Mouse (Mus musculus): ENCODE results near the gene Olfr910. TPM values are rescaled to one million over a fixed set of nuclear protein-coding genes. Genes with fewer than 3 reads are reported as not detected.

Gene Olfr910
- total RNA-seq (2023), result not detected

GRCm38 (mm10) chr9:38537549-38537948 is at the start of gene Olfr910:
Olfr910 (plus strand) TSS chr9:38537849.

GRCm38 (mm10) chr9:38495501-38495900 is 42.1 kb upstream of the Olfr910 start, which contains the start of gene Olfr907:
Olfr907 (plus strand) TSS chr9:38495801.

DNA sequence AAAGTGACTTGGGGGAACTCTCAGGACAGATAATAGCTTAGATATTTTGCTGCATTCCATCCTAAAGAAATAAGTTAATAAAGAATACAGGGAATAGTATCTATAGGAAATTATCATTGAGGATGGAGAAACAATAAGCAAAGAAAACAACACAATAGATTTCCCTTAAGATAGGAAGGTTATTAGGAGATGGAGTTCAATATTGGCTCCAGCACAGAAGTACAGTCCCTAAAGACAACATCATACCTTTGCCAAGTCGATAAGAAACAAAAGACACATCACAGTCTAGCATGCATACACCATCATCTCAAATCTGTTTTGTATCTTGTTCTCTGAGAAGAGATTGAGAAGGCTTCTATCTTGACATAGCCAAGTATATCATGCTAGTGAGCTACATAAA is 16.4 kb upstream of the Olfr910 start, which contains the start of gene Olfr911-ps1:
Olfr911-ps1 (plus strand) TSS at position 301 of the 400 bp plus-strand sequence.

DNA sequence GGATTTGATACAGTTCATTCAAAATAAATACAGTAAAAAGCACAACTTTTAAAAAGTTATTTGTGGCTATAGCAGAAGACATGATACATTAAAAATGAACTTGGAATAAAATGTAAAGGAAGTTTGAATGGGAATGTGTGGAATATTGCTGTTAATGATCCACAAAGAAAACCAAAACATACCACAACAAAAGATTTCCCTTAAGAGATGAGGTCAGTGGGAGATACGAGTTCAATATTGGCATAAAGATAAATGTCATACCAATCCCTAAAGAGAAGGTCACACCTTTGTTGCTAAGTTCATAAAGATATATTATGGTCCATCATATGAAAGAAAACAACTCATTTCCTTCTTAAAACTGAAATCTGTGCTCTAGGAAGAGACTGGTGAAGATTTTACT is 42.2 kb downstream of the Olfr910 start, which contains the start of gene Olfr912:
Olfr912 (plus strand) TSS at position 301 of the 400 bp plus-strand sequence.

Other genes with a start within 250 kb of the Olfr910 start
- gene Olfr896-ps1, start 246.7 kb upstream of the Olfr910 start, total RNA-seq (2023), result not detected
- not detected for gene Olfr25, start 208.8 kb upstream of the Olfr910 start, total RNA-seq (2023)
- gene Olfr898, start 189.4 kb upstream of the Olfr910 start, total RNA-seq (2023), result not detected
- not detected for gene Olfr250, start 171.0 kb upstream of the Olfr910 start, total RNA-seq (2023)
- not detected for gene Olfr251, start 160.8 kb upstream of the Olfr910 start, total RNA-seq (2023)
- gene Olfr147, start 136.2 kb upstream of the Olfr910 start, total RNA-seq (2023), result not detected
- not detected for gene Olfr901, start 108.4 kb upstream of the Olfr910 start, total RNA-seq (2023)
- gene Olfr902, start 90.2 kb upstream of the Olfr910 start, total RNA-seq (2023), result not detected
- gene Olfr904, start 74.7 kb upstream of the Olfr910 start, total RNA-seq (2023), result not detected
- not detected for gene Olfr905, start 66.7 kb upstream of the Olfr910 start, total RNA-seq (2023)
- not detected for gene Olfr906, start 50.8 kb upstream of the Olfr910 start, total RNA-seq (2023)
- not detected for gene Olfr907, start 42.0 kb upstream of the Olfr910 start, total RNA-seq (2023)
- gene Olfr911-ps1, start 16.3 kb upstream of the Olfr910 start, total RNA-seq (2023), result not detected
- not detected for gene Olfr912, start 42.3 kb downstream of the Olfr910 start, total RNA-seq (2023)
- gene Olfr913, start 54.9 kb downstream of the Olfr910 start, total RNA-seq (2023), result not detected
- gene Olfr914, start 67.3 kb downstream of the Olfr910 start, total RNA-seq (2023), result not detected
- gene Olfr916, start 122.0 kb downstream of the Olfr910 start, total RNA-seq (2023), result not detected
- not detected for gene Olfr917, start 128.0 kb downstream of the Olfr910 start, total RNA-seq (2023)
- gene Olfr918, start 136.8 kb downstream of the Olfr910 start, total RNA-seq (2023), result not detected
- gene Olfr919, start 165.8 kb downstream of the Olfr910 start, total RNA-seq (2023), result not detected
- 10 to 100 TPM; 23.1 to 26.8 TPM for gene Vwa5a, start 180.4 kb downstream of the Olfr910 start, total RNA-seq (2023)
- gene Olfr920, start 214.4 kb downstream of the Olfr910 start, total RNA-seq (2023), result under 1 TPM in 1 of 2 experiments, not detected in 1; 0.11 TPM
- gene Olfr921, start 235.2 kb downstream of the Olfr910 start, total RNA-seq (2023), result not detected